Mouse (Mus musculus) testis, adult 2 months (tissue): ENCODE data around the gene Fmo5.

ENCODE experiments used
- CTCF ChIP-seq: fragments of 200-500 bp; IDR thresholded peaks from 2 replicates; pipeline ENCODE4 v1.5.1; 2012; ENCODE audit warnings: low read depth, mild to moderate bottlenecking, inconsistent platforms, low read length, moderate library complexity; ENCODE audit not compliant: control insufficient read depth, insufficient read depth, insufficient replicate concordance
- POLR2A ChIP-seq: fragments of 200-500 bp; IDR thresholded peaks from 2 replicates; pipeline ENCODE4 v1.6.1; 2012; ENCODE audit warnings: low read depth, mild to moderate bottlenecking, inconsistent platforms, low read length, moderate library complexity; ENCODE audit not compliant: control insufficient read depth

DNA sequence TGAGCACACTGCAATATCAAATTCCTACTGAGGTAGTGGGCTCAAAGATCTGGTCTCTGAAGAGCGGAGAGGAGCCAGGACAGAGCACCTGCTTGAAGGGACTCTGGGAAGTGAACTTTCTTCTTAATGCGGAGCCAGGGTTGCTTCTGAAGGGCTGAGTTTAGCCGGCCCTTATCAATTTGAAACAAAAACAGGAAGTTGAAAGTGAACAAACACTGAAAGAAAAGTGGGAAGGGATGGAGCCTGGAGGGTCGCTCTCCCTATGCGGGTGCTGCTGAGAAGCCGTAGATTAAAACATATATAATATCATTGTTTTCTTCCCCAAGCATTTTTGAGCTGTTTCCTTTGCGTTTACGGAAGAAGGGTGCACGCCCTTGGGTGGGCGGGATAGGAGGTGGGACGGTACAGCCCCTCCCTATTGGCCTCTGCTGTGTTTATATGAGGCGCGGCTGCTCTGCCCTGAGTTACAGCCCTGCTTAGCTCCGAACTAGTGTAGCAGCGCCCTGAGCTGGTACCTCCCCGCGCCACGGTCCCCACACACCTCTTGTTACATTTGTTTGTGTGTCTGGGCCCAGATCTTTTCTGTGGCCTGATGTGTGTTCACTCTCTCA lies at the start of gene Fmo5:
- TF ChIP-seq CTCF (no peak), POLR2A (peak; percentile 48; the same call in 1 of the 2 replicates)
